Comparison of ENCODE assay signal across 18 mouse cellular contexts in genomic region chr10:111129867-111130620, GRCm38 (mm10). TPM values are rescaled to one million over a fixed set of nuclear protein-coding genes. Genes with fewer than 3 reads are reported as not detected.
DNase-seq lines count a peak whose midpoint lies in the region; ATAC-seq and TF ChIP-seq lines count a peak whose summit lies in the region.
"Had no signal": no experiment of that assay in that cellular context is flagged by ENCODE, and none has a peak within 500 bp of the region (broad histone marks: within the 10 kb centered on the region; RNA-seq: fewer than 3 reads in every experiment).

No protein-coding gene starts in this region.

- no peaks in the 10 kb centered on the region for H3K27me3 ChIP-seq in intestine, postnatal 0 days (replicated peaks; ENCODE audit: control insufficient read depth, insufficient read depth, low read length)
- no peaks in the 10 kb centered on the region for H3K27me3 ChIP-seq in intestine, embryonic 15.5 days (replicated peaks)
- H3K27me3 ChIP-seq in lung, postnatal 0 days (replicated peaks; ENCODE audit: insufficient read depth, low read length), result no peaks in the 10 kb centered on the region
- H3K27me3 ChIP-seq: liver, embryonic 12.5 days; neural tube, embryonic 15.5 days had no signal

- H3K4me3 ChIP-seq in intestine, postnatal 0 days (ENCODE audit: low read depth, low read length), result no peak overlapping the region
- no peak overlapping the region for H3K4me3 ChIP-seq in intestine, embryonic 15.5 days (replicated peaks)
- H3K4me3 ChIP-seq in lung, postnatal 0 days (ENCODE audit: low read depth, low read length), result no peak overlapping the region
- no peak overlapping the region for H3K4me3 ChIP-seq in macrophage (ENCODE audit: inconsistent target)
- H3K4me3 ChIP-seq: embryonic facial prominence, embryonic 10.5 days; liver, embryonic 12.5 days; midbrain, embryonic 10.5 days; myocyte; neural tube, embryonic 15.5 days had no signal

- H3K27ac ChIP-seq in intestine, postnatal 0 days (ENCODE audit: low read depth, low read length), result no peak overlapping the region
- H3K27ac ChIP-seq in intestine, embryonic 15.5 days, result no peak overlapping the region
- no peak overlapping the region for H3K27ac ChIP-seq in lung, postnatal 0 days (ENCODE audit: low read length)
- peak overlapping the region; percentile 99 for H3K27ac ChIP-seq in macrophage
- H3K27ac ChIP-seq: embryonic facial prominence, embryonic 10.5 days; liver, embryonic 12.5 days; midbrain, embryonic 10.5 days; neural tube, embryonic 15.5 days had no signal

- no peak overlapping the region for H3K9ac ChIP-seq in intestine, postnatal 0 days (ENCODE audit: low read depth, low read length)
- H3K9ac ChIP-seq in intestine, embryonic 15.5 days, result no peak overlapping the region
- no peak overlapping the region for H3K9ac ChIP-seq in lung, postnatal 0 days (replicated peaks; ENCODE audit: low read depth)
- H3K9ac ChIP-seq: liver, embryonic 12.5 days; neural tube, embryonic 15.5 days had no signal

- no peak for TF ChIP-seq EP300 in lung, postnatal 0 days (IDR thresholded peaks at IDR 0.05)

- peaks cover 64% of the 10 kb centered on the region for H3K79me2 ChIP-seq in macrophage (ENCODE audit: inconsistent target)

- no peaks in the 10 kb centered on the region for H3K4me1 ChIP-seq in intestine, postnatal 0 days (replicated peaks; ENCODE audit: control insufficient read depth, insufficient read depth, low read length)
- H3K4me1 ChIP-seq in intestine, embryonic 15.5 days (replicated peaks), result no peaks in the 10 kb centered on the region
- H3K4me1 ChIP-seq in lung, postnatal 0 days (ENCODE audit: insufficient read depth, low read depth, low read length), result no peaks in the 10 kb centered on the region
- H3K4me1 ChIP-seq: embryonic facial prominence, embryonic 10.5 days; neural tube, embryonic 15.5 days had no signal

- H3K36me3 ChIP-seq in intestine, postnatal 0 days (ENCODE audit: control insufficient read depth, insufficient read depth), result no peaks in the 10 kb centered on the region
- no peaks in the 10 kb centered on the region for H3K36me3 ChIP-seq in intestine, embryonic 15.5 days
- no peaks in the 10 kb centered on the region for H3K36me3 ChIP-seq in lung, postnatal 0 days (ENCODE audit: insufficient read depth, low read length)
- no peaks in the 10 kb centered on the region for H3K36me3 ChIP-seq in macrophage (ENCODE audit: inconsistent target)
- H3K36me3 ChIP-seq: embryonic facial prominence, embryonic 10.5 days; liver, embryonic 12.5 days; midbrain, embryonic 10.5 days; neural tube, embryonic 15.5 days had no signal

- peak; percentile 18; the same call in 1 of the 2 replicates for TF ChIP-seq CTCF in intestine, postnatal 0 days (IDR thresholded peaks at IDR 0.05; ENCODE audit: low read depth)
- 0 out of 2 replicates have a peak, but pooled peaks have one; percentile 14 for TF ChIP-seq CTCF in lung, postnatal 0 days (IDR thresholded peaks at IDR 0.05)

- ATAC-seq in intestine, postnatal 0 days, result no peak
- no peak for ATAC-seq in intestine, embryonic 15.5 days
- no peak for ATAC-seq in lung, postnatal 0 days
- ATAC-seq: liver, embryonic 12.5 days had no signal

- H3K9me3 ChIP-seq in intestine, postnatal 0 days (ENCODE audit: control insufficient read depth), result no peaks in the 10 kb centered on the region
- H3K9me3 ChIP-seq in intestine, embryonic 15.5 days, result no peaks in the 10 kb centered on the region
- no peaks in the 10 kb centered on the region for H3K9me3 ChIP-seq in lung, postnatal 0 days (ENCODE audit: low read length)
- H3K9me3 ChIP-seq: embryonic facial prominence, embryonic 10.5 days; liver, embryonic 12.5 days; midbrain, embryonic 10.5 days; neural tube, embryonic 15.5 days had no signal

- no peak overlapping the region for H3K4me2 ChIP-seq in intestine, postnatal 0 days (replicated peaks; ENCODE audit: low read depth)
- H3K4me2 ChIP-seq in intestine, embryonic 15.5 days (replicated peaks), result no peak overlapping the region
- no peak overlapping the region for H3K4me2 ChIP-seq in lung, postnatal 0 days (replicated peaks; ENCODE audit: low read depth, low read length)
- H3K4me2 ChIP-seq: liver, embryonic 12.5 days; neural tube, embryonic 15.5 days had no signal

- WGBS in intestine, postnatal 0 days, result 88% methylated on average over 15 of the region's 15 CpGs
- WGBS in intestine, embryonic 15.5 days, result 84% methylated on average over 15 of the region's 15 CpGs
- WGBS in lung, postnatal 0 days, result 71% methylated on average over 15 of the region's 15 CpGs
- WGBS in macrophage (ENCODE audit: missing documents), result 94% methylated on average over 15 of the region's 15 CpGs

- DNase-seq in lung, postnatal 0 days (ENCODE audit: low spot score), result peak; percentile 53
- no peak for DNase-seq in lung, postnatal 25 days (ENCODE audit: low spot score)
- DNase-seq in brain, embryonic 18.5 days (ENCODE audit: low read depth, low spot score), result peak; percentile 37
- DNase-seq in adrenal gland, postnatal 36 days, result no peak
- no peak for DNase-seq in testis, postnatal 14 days (ENCODE audit: low spot score)
- DNase-seq: cerebellum, adult 11-12 months; left cerebral cortex, postnatal 4 days; lung, postnatal 10 days; right cerebral cortex, postnatal 25 days; thymus, postnatal 36 days had no signal

RNA-seq across cellular contexts. Expression of gene Osbpl8, which starts 34.5 kb away (rescaled TPM):
- polyA plus RNA-seq in intestine, postnatal 0 days (2015; fragmentation: Nextera tagmentation; extraction: Ambion mirVana), result 2.8 and 3.3 TPM in 2 replicates
- polyA plus RNA-seq in intestine, embryonic 15.5 days (2015; fragmentation: Nextera tagmentation; extraction: Ambion mirVana), result 4.8 and 5.4 TPM in 2 replicates
- polyA plus RNA-seq in lung, postnatal 0 days (2015; fragmentation: Nextera tagmentation; extraction: Ambion mirVana), result 12.9 and 14.4 TPM in 2 replicates
- 1,000 to 10,000 TPM in 13 of 26 experiments, 100 to 1,000 TPM in 13; 377 to 2,472 (median 952) TPM for total RNA-seq in macrophage (2018; cell fraction: chromatin; rRNA removed)
- 100 to 1,000 TPM; 337 to 883 (median 545) TPM for total RNA-seq in macrophage (2018; cell fraction: cytosol; rRNA removed)
- 1,000 to 10,000 TPM in 9 of 26 experiments, 100 to 1,000 TPM in 17; 456 to 1,463 (median 788) TPM for total RNA-seq in macrophage (2018; cell fraction: nucleus; rRNA removed)
- 244 to 329 TPM (median 315 TPM) in 3 replicates for polyA plus RNA-seq in macrophage (2018)
- 10 to 100 TPM; 26.1 to 30.9 TPM for total RNA-seq in adrenal gland, postnatal 36 days (2021)

Comparison
In these comparisons a context has a peak if more than half of its experiments do, and no peak if none do; other contexts are left out.
1. DNase-seq: peak in lung, postnatal 0 days (single experiment) and brain, embryonic 18.5 days (single experiment); none in lung, postnatal 25 days (single experiment), adrenal gland, postnatal 36 days (0 of 2) and testis, postnatal 14 days (single experiment).
2. RNA of gene Osbpl8, which starts 34.5 kb away (polyA plus RNA-seq): 244 to 329 TPM in macrophage; 12.9 to 14.4 TPM in lung, postnatal 0 days, 4.8 to 5.4 TPM in intestine, embryonic 15.5 days and 2.8 to 3.3 TPM in intestine, postnatal 0 days; every median in the first group is over 10 times any median in the second.